Mouse (Mus musculus): ENCODE measurements around the gene Ddx18. TPM values are rescaled to one million over a fixed set of nuclear protein-coding genes. Genes with fewer than 3 reads are reported as not detected.

Gene Ddx18
- polyA plus RNA-seq, 1 experiment from 2014 or later = 20.8 TPM

GRCm38 (mm10) chr1:121540361-121540760 is 27.4 kb downstream of the Ddx18 start:
- H3K9me3 ChIP-seq (replicated peaks; ENCODE audit: control insufficient read depth, low read length) = no peaks in the 10 kb centered on the region
- no peaks in the 10 kb centered on the region for H3K36me3 ChIP-seq (ENCODE audit: control insufficient read depth, insufficient read depth)
- no peak overlapping the region for H3K9ac ChIP-seq (ENCODE audit: low read depth, low read length)
- H3K4me3 ChIP-seq (ENCODE audit: low read depth, low read length) = no peak overlapping the region
- H3K4me1 ChIP-seq (ENCODE audit: control insufficient read depth, low read depth, low read length) = no peaks in the 10 kb centered on the region
- no peak overlapping the region for H3K4me2 ChIP-seq (ENCODE audit: low read depth, low read length)
- 26% methylated on average over 8 of the region's 8 CpGs for WGBS (ENCODE audit: insufficient replicate concordance)
- no peak for ATAC-seq (ENCODE audit: low read depth)
- H3K27ac ChIP-seq (ENCODE audit: low read length) = no peak overlapping the region
- no peaks in the 10 kb centered on the region for H3K27me3 ChIP-seq (ENCODE audit: control insufficient read depth, insufficient read depth, low read depth, low read length)

- 27% methylated on average over 7 of the region's 7 CpGs for WGBS (ENCODE audit: insufficient replicate concordance)
- H3K4me1 ChIP-seq (ENCODE audit: control insufficient read depth, low read depth, low read length) = no peaks in the 10 kb centered on the region
These were observed 36.4 kb downstream of the Ddx18 start for GRCm38 (mm10) chr1:121531439-121531838.

GRCm38 (mm10) chr1:121529286-121529685 is 38.5 kb downstream of the Ddx18 start:
- Histone ChIP-seq H3K4me1 (ENCODE audit: control insufficient read depth, low read depth, low read length) (no peaks in the 10 kb centered on the region), H3K9me3 (replicated peaks; ENCODE audit: control insufficient read depth, low read length) (no peaks in the 10 kb centered on the region), H3K4me3 (ENCODE audit: low read depth, low read length) (no peak overlapping the region), H3K36me3 (ENCODE audit: control insufficient read depth, insufficient read depth) (no peaks in the 10 kb centered on the region), H3K4me2 (ENCODE audit: low read depth, low read length) (no peak overlapping the region), H3K9ac (ENCODE audit: low read depth, low read length) (no peak overlapping the region), H3K27ac (ENCODE audit: low read length) (no peak overlapping the region), H3K27me3 (ENCODE audit: control insufficient read depth, insufficient read depth, low read depth, low read length) (peaks cover 18% of the 10 kb centered on the region)
- no peak for ATAC-seq (ENCODE audit: low read depth)
- 60% methylated on average over 6 of the region's 6 CpGs for WGBS (ENCODE audit: insufficient replicate concordance)

More at GRCm38 (mm10) chr1:121531439-121531838, 36.4 kb downstream of the Ddx18 start:
- Histone ChIP-seq H3K27ac (ENCODE audit: low read length) (no peak overlapping the region), H3K4me2 (ENCODE audit: low read depth, low read length) (no peak overlapping the region), H3K36me3 (ENCODE audit: control insufficient read depth, insufficient read depth) (no peaks in the 10 kb centered on the region), H3K4me3 (ENCODE audit: low read depth, low read length) (no peak overlapping the region), H3K27me3 (ENCODE audit: control insufficient read depth, insufficient read depth, low read depth, low read length) (peaks cover 18% of the 10 kb centered on the region), H3K9ac (ENCODE audit: low read depth, low read length) (no peak overlapping the region), H3K9me3 (replicated peaks; ENCODE audit: control insufficient read depth, low read length) (no peaks in the 10 kb centered on the region)
- ATAC-seq (ENCODE audit: low read depth) = no peak

- Histone ChIP-seq H3K27me3 (ENCODE audit: control insufficient read depth, insufficient read depth, low read depth, low read length) (peaks cover 18% of the 10 kb centered on the region), H3K4me1 (ENCODE audit: control insufficient read depth, low read depth, low read length) (no peaks in the 10 kb centered on the region), H3K4me3 (ENCODE audit: low read depth, low read length) (no peak within 1 kb of the TSS), H3K9ac (ENCODE audit: low read depth, low read length) (no peak within 1 kb of the TSS), H3K9me3 (replicated peaks; ENCODE audit: control insufficient read depth, low read length) (no peaks in the 10 kb centered on the region), H3K27ac (ENCODE audit: low read length) (no peak within 1 kb of the TSS), H3K4me2 (ENCODE audit: low read depth, low read length) (peak within 1 kb of the TSS; percentile 24), H3K36me3 (ENCODE audit: control insufficient read depth, insufficient read depth) (no peaks in the 10 kb centered on the region)
- no peak for ATAC-seq (ENCODE audit: low read depth)
- 4% methylated on average over 11 of the region's 11 CpGs for WGBS (ENCODE audit: insufficient replicate concordance)
These were observed 39.4 kb downstream of the Ddx18 start, which contains the start of gene Htr5b for GRCm38 (mm10) chr1:121528399-121528720. TSS of gene Htr5b (minus strand) at chr1:121528465.

GRCm38 (mm10) chr1:121527600-121528398 is 40.0 kb downstream of the Ddx18 start:
- H3K4me1 ChIP-seq (ENCODE audit: control insufficient read depth, low read depth, low read length) = no peaks in the 10 kb centered on the region
- H3K27me3 ChIP-seq (ENCODE audit: control insufficient read depth, insufficient read depth, low read depth, low read length) = peaks cover 18% of the 10 kb centered on the region
- H3K9me3 ChIP-seq (replicated peaks; ENCODE audit: control insufficient read depth, low read length) = no peaks in the 10 kb centered on the region
- H3K9ac ChIP-seq (ENCODE audit: low read depth, low read length) = no peak overlapping the region
- H3K4me3 ChIP-seq (ENCODE audit: low read depth, low read length) = no peak overlapping the region
- H3K27ac ChIP-seq (ENCODE audit: low read length) = no peak overlapping the region
- H3K36me3 ChIP-seq (ENCODE audit: control insufficient read depth, insufficient read depth) = no peaks in the 10 kb centered on the region
- no peak for ATAC-seq (ENCODE audit: low read depth)
- peak overlapping the region; percentile 24 for H3K4me2 ChIP-seq (ENCODE audit: low read depth, low read length)
- 14% methylated on average over 55 of the region's 55 CpGs for WGBS (ENCODE audit: insufficient replicate concordance)

GRCm38 (mm10) chr1:121527061-121527460 is 40.7 kb downstream of the Ddx18 start:
- no peak overlapping the region for H3K4me2 ChIP-seq (ENCODE audit: low read depth, low read length)
- no peaks in the 10 kb centered on the region for H3K36me3 ChIP-seq (ENCODE audit: control insufficient read depth, insufficient read depth)
- H3K9me3 ChIP-seq (replicated peaks; ENCODE audit: control insufficient read depth, low read length) = no peaks in the 10 kb centered on the region
- WGBS (ENCODE audit: insufficient replicate concordance) = 44% methylated on average over 17 of the region's 17 CpGs
- no peak overlapping the region for H3K4me3 ChIP-seq (ENCODE audit: low read depth, low read length)
- H3K27me3 ChIP-seq (ENCODE audit: control insufficient read depth, insufficient read depth, low read depth, low read length) = peaks cover 18% of the 10 kb centered on the region
- no peak for ATAC-seq (ENCODE audit: low read depth)
- no peak overlapping the region for H3K27ac ChIP-seq (ENCODE audit: low read length)
- H3K9ac ChIP-seq (ENCODE audit: low read depth, low read length) = no peak overlapping the region
- no peaks in the 10 kb centered on the region for H3K4me1 ChIP-seq (ENCODE audit: control insufficient read depth, low read depth, low read length)

- ATAC-seq (ENCODE audit: low read depth) = no peak
- Histone ChIP-seq H3K36me3 (ENCODE audit: control insufficient read depth, insufficient read depth) (no peaks in the 10 kb centered on the region), H3K27ac (ENCODE audit: low read length) (no peak overlapping the region), H3K4me2 (ENCODE audit: low read depth, low read length) (no peak overlapping the region), H3K9me3 (replicated peaks; ENCODE audit: control insufficient read depth, low read length) (no peaks in the 10 kb centered on the region), H3K27me3 (ENCODE audit: control insufficient read depth, insufficient read depth, low read depth, low read length) (no peaks in the 10 kb centered on the region), H3K4me1 (ENCODE audit: control insufficient read depth, low read depth, low read length) (no peaks in the 10 kb centered on the region), H3K9ac (ENCODE audit: low read depth, low read length) (no peak overlapping the region), H3K4me3 (ENCODE audit: low read depth, low read length) (no peak overlapping the region)
- WGBS (ENCODE audit: insufficient replicate concordance) = 36% methylated on average over 1 of the region's 1 CpGs
These were observed 49.2 kb downstream of the Ddx18 start for GRCm38 (mm10) chr1:121518609-121519008.

- H3K4me2 ChIP-seq (ENCODE audit: low read depth, low read length) = no peak overlapping the region
These were observed 55.8 kb downstream of the Ddx18 start for GRCm38 (mm10) chr1:121511966-121512365.

GRCm38 (mm10) chr1:121511186-121511585 is 56.6 kb downstream of the Ddx18 start:
- Histone ChIP-seq H3K27ac (ENCODE audit: low read length) (no peak overlapping the region), H3K4me2 (ENCODE audit: low read depth, low read length) (no peak overlapping the region), H3K9ac (ENCODE audit: low read depth, low read length) (no peak overlapping the region), H3K4me3 (ENCODE audit: low read depth, low read length) (no peak overlapping the region), H3K36me3 (ENCODE audit: control insufficient read depth, insufficient read depth) (no peaks in the 10 kb centered on the region), H3K4me1 (ENCODE audit: control insufficient read depth, low read depth, low read length) (no peaks in the 10 kb centered on the region), H3K9me3 (replicated peaks; ENCODE audit: control insufficient read depth, low read length) (no peaks in the 10 kb centered on the region), H3K27me3 (ENCODE audit: control insufficient read depth, insufficient read depth, low read depth, low read length) (no peaks in the 10 kb centered on the region)
- WGBS (ENCODE audit: insufficient replicate concordance) = 43% methylated on average over 2 of the region's 2 CpGs
- ATAC-seq (ENCODE audit: low read depth) = no peak

More at GRCm38 (mm10) chr1:121511966-121512365, 55.8 kb downstream of the Ddx18 start:
- H3K27me3 ChIP-seq (ENCODE audit: control insufficient read depth, insufficient read depth, low read depth, low read length) = no peaks in the 10 kb centered on the region
- no peaks in the 10 kb centered on the region for H3K4me1 ChIP-seq (ENCODE audit: control insufficient read depth, low read depth, low read length)
- H3K9ac ChIP-seq (ENCODE audit: low read depth, low read length) = no peak overlapping the region
- no peaks in the 10 kb centered on the region for H3K36me3 ChIP-seq (ENCODE audit: control insufficient read depth, insufficient read depth)
- WGBS (ENCODE audit: insufficient replicate concordance) = 61% methylated on average over 2 of the region's 2 CpGs
- no peak for ATAC-seq (ENCODE audit: low read depth)
- H3K4me3 ChIP-seq (ENCODE audit: low read depth, low read length) = no peak overlapping the region
- no peaks in the 10 kb centered on the region for H3K9me3 ChIP-seq (replicated peaks; ENCODE audit: control insufficient read depth, low read length)
- H3K27ac ChIP-seq (ENCODE audit: low read length) = no peak overlapping the region

Data from liver, embryonic 16.5 days (tissue).